Mouse (Mus musculus) liver, adult 2 months (tissue): ENCODE measurements around the gene Styk1. TPM values are rescaled to one million over a fixed set of nuclear protein-coding genes. Genes with fewer than 3 reads are reported as not detected.
A peak's percentile ranks its signal among the peaks of the same experiment; 100 is the strongest.

Source experiments
- DNase-seq: peaks from one replicate; pipeline ENCODE4 v3.0.0-alpha.2; 2011; ENCODE audit warnings: low read depth, low spot score; ENCODE audit errors: extremely low read depth
- H3K27ac ChIP-seq: fragments of 200-500 bp; replicated peaks from 2 replicates; pipeline ENCODE4 v1.5.1; 2012; ENCODE audit warnings: low read depth, mild to moderate bottlenecking, control low read depth, inconsistent platforms, low read length; ENCODE audit not compliant: insufficient read depth
- H3K27me3 ChIP-seq: fragments of 200-500 bp; 2 replicates; pipeline ENCODE4 v1.6.1; 2012; ENCODE audit warnings: mild to moderate bottlenecking, moderate library complexity, low read length, inconsistent platforms; ENCODE audit not compliant: control insufficient read depth, insufficient read depth
- H3K36me3 ChIP-seq: fragments of 200-500 bp; 2 replicates; pipeline ENCODE4 v1.6.1; 2012; ENCODE audit warnings: low read length, inconsistent platforms; ENCODE audit not compliant: control insufficient read depth, insufficient read depth
- H3K4me1 ChIP-seq: fragments of 200-500 bp; 2 replicates; pipeline ENCODE4 v1.6.1; 2011; ENCODE audit warnings: low read length; ENCODE audit not compliant: control insufficient read depth, insufficient read depth
- H3K4me3 ChIP-seq: fragments of 200-500 bp; 2 replicates; pipeline ENCODE4 v1.5.1; 2011; ENCODE audit warnings: low read depth, mild to moderate bottlenecking, control low read depth, low read length, moderate library complexity; ENCODE audit not compliant: insufficient read depth
- H3K79me2 ChIP-seq: fragments of 200-500 bp; 2 replicates; pipeline ENCODE4 v1.6.1; 2012; ENCODE audit warnings: inconsistent platforms, mild to moderate bottlenecking, low read length, moderate library complexity; ENCODE audit not compliant: control insufficient read depth, insufficient read depth
- H3K9ac ChIP-seq: fragments of 200-500 bp; 2 replicates; pipeline ENCODE4 v1.6.1; 2012; ENCODE audit warnings: low read depth, mild to moderate bottlenecking, control low read depth, inconsistent platforms, low read length
- CTCF ChIP-seq: fragments of 200-500 bp; IDR thresholded peaks from 2 replicates; pipeline ENCODE4 v1.5.1; 2011; ENCODE audit warnings: low read depth, low read length, control low read depth
- POLR2A ChIP-seq: fragments of 200-500 bp; IDR thresholded peaks from 2 replicates; pipeline ENCODE4 v1.6.1; 2011; ENCODE audit warnings: low read length, control low read depth; ENCODE audit not compliant: insufficient read depth; ENCODE audit errors: extremely low read depth
- WGBS: fragments of 180-500 bp; shearing (Covaris S2); methylation state at CpG from one replicate; pipeline ENCODE4 v1.1.7; 2018; 5-methylcytosine and 5-hydroxymethylcytosine counted together
- polyA plus RNA-seq: library from polyadenylated mRNA; depleted of rRNA; stranded (reverse); fragments of >200 nt; gene quantifications from 2 replicates; pipeline ENCODE4 v1.2.3, GENCODE M21; 2012
- total RNA-seq: library from RNA; depleted of rRNA; stranded (reverse); fragments of >200 nt; gene quantifications from 2 replicates; pipeline ENCODE4 v1.2.3, GENCODE M21; 2014

Gene Styk1
- total and polyA plus RNA-seq, 2 experiments, result not detected

GRCm38 (mm10) chr6:131373160-131373559 lies 19.8 kb upstream of the Styk1 start:
- Histone ChIP-seq H3K79me2 (no peaks in the 10 kb centered on the region), H3K36me3 (peaks cover 7% of the 10 kb centered on the region; the same call in 1 of the 2 replicates), H3K4me1 (peaks cover 6% of the 10 kb centered on the region), H3K27ac (no peak overlapping the region), H3K27me3 (no peaks in the 10 kb centered on the region), H3K4me3 (no peak overlapping the region), H3K9ac (no peak overlapping the region)
- TF ChIP-seq CTCF (no peak), POLR2A (no peak)
- no peak for DNase-seq
- WGBS, result 93% methylated on average over 5 of the region's 5 CpGs

- H3K27ac ChIP-seq, result no peak overlapping the region
- DNase-seq, result no peak
- TF ChIP-seq POLR2A, result no peak
- no peak for TF ChIP-seq CTCF
- H3K9ac ChIP-seq, result no peak overlapping the region
- peaks cover 15% of the 10 kb centered on the region for H3K36me3 ChIP-seq
- no peak overlapping the region for H3K4me3 ChIP-seq
- H3K4me1 ChIP-seq, result peaks cover 6% of the 10 kb centered on the region
- no peaks in the 10 kb centered on the region for H3K79me2 ChIP-seq
- 96% methylated on average over 5 of the region's 5 CpGs for WGBS
- no peaks in the 10 kb centered on the region for H3K27me3 ChIP-seq
Observed at GRCm38 (mm10) chr6:131370767-131371166, 17.4 kb upstream of the Styk1 start.

GRCm38 (mm10) chr6:131369866-131370616 lies 16.6 kb upstream of the Styk1 start:
- Histone ChIP-seq H3K4me1 (peaks cover 6% of the 10 kb centered on the region), H3K79me2 (no peaks in the 10 kb centered on the region), H3K27me3 (no peaks in the 10 kb centered on the region), H3K4me3 (no peak overlapping the region), H3K9ac (no peak overlapping the region), H3K36me3 (peaks cover 16% of the 10 kb centered on the region), H3K27ac (no peak overlapping the region)
- whole genome bisulfite sequencing, result 33% methylated on average over 8 of the region's 8 CpGs
- TF ChIP-seq POLR2A (no peak), CTCF (no peak)
- DNase-seq, result peak; percentile 84

GRCm38 (mm10) chr6:131367101-131367500 lies 13.7 kb upstream of the Styk1 start:
- Histone ChIP-seq H3K4me3 (no peak overlapping the region), H3K79me2 (no peaks in the 10 kb centered on the region), H3K27ac (no peak overlapping the region), H3K36me3 (peaks cover 20% of the 10 kb centered on the region), H3K4me1 (peaks cover 6% of the 10 kb centered on the region), H3K27me3 (no peaks in the 10 kb centered on the region), H3K9ac (no peak overlapping the region)
- peak; percentile 46 for DNase-seq
- TF ChIP-seq POLR2A, result no peak
- peak; percentile 41; the same call in 1 of the 2 replicates for TF ChIP-seq CTCF
- 38% methylated on average over 4 of the region's 4 CpGs for WGBS

DNA sequence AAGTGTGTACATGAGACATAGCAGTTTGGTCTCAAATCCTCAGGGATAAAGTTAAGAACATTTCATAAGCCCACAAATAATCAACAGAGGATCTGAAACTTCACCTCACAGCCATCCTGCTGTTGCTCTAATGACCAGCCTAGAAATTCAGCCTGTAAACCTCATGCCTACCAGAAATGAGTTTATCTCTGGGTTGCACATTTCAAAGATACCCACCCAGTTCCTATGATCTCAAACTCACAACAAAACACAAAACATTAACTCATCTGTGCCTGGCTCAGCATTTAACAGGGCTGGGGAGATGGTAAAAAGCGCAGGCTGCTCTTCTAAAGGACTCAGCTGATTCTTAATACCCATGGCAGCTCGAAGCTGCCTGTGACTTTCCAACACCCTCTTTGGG lies 11.0 kb upstream of the Styk1 start:
- no peak for TF ChIP-seq POLR2A
- no peak for TF ChIP-seq CTCF
- Histone ChIP-seq H3K27ac (no peak overlapping the region), H3K36me3 (peaks cover 20% of the 10 kb centered on the region), H3K4me1 (no peaks in the 10 kb centered on the region), H3K4me3 (no peak overlapping the region), H3K27me3 (no peaks in the 10 kb centered on the region), H3K79me2 (no peaks in the 10 kb centered on the region), H3K9ac (no peak overlapping the region)
- WGBS, result 96% methylated on average over 2 of the region's 2 CpGs
- no peak for DNase-seq

DNA sequence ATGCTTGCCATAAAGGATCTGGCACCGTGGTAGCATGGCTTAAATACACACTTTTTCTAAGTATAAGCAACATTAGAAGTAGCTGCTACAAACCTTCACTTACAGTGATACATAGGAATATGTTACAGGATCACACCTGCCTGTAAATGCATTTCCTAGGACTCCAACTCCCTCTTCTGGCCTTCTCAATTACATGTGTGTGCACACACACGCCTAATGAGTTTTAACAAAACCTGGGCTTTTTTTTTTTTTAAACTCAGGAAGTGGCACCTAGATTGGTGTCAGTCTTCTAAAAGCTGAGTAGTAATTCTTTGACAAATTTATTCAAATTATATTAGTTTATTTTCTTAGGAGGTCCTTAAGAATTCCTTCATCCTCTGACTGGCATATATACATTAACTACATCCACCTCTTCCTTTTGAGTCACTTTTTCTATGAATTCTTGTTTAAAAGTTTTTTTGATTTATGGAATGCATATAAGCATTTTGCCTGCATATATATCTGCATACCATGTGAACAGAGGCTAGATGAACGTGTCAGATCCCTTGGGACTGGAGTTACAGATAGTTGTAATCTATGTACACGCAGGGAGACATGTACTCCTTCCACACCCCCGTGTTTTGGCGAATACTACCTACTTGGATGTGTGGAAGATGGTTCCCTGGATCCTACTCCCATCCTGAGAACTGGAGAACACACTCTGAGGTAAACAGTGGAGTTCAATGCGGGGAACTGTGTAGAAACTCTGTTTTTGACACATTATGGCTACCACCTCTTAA lies 9.8 kb upstream of the Styk1 start:
- TF ChIP-seq CTCF, result no peak
- no peak for TF ChIP-seq POLR2A
- DNase-seq, result no peak
- Histone ChIP-seq H3K36me3 (peaks cover 17% of the 10 kb centered on the region), H3K27me3 (no peaks in the 10 kb centered on the region), H3K4me1 (no peaks in the 10 kb centered on the region), H3K4me3 (no peak overlapping the region), H3K79me2 (no peaks in the 10 kb centered on the region), H3K9ac (no peak overlapping the region), H3K27ac (no peak overlapping the region)
- 85% methylated on average over 7 of the region's 7 CpGs for WGBS
